Mouse (Mus musculus) ES-E14 (cell line): Measurements from ENCODE around the gene Zfp978.
"Not testable (repeated sequence)": the region's sequence is repeated elsewhere in the genome, so short reads cannot be mapped to it uniquely, and the experiment has no call there.

Source experiments
- MAFK ChIP-seq: IDR thresholded peaks from 2 replicates; pipeline ENCODE4 v1.6.1; 2014; ENCODE audit warnings: mild to moderate bottlenecking, low read depth, low read length, inconsistent platforms; ENCODE audit not compliant: insufficient read depth
- ZC3H11A ChIP-seq: IDR thresholded peaks from 2 replicates; pipeline ENCODE4 v1.6.1; 2012; ENCODE audit warnings: low read depth, mild to moderate bottlenecking, inconsistent platforms, low read length, borderline replicate concordance
- ZNF384 ChIP-seq: IDR thresholded peaks from 2 replicates; pipeline ENCODE4 v1.6.1; 2012; ENCODE audit warnings: low read depth, low read length, inconsistent platforms

GRCm38 (mm10) chr4:147349687-147350415 lies 11.3 kb upstream of the Zfp978 start:
- TF ChIP-seq MAFK, ZC3H11A, ZNF384: not testable (repeated sequence)
